Comparison of ENCODE assay signal across 14 mouse cellular contexts in the genomic region with DNA sequence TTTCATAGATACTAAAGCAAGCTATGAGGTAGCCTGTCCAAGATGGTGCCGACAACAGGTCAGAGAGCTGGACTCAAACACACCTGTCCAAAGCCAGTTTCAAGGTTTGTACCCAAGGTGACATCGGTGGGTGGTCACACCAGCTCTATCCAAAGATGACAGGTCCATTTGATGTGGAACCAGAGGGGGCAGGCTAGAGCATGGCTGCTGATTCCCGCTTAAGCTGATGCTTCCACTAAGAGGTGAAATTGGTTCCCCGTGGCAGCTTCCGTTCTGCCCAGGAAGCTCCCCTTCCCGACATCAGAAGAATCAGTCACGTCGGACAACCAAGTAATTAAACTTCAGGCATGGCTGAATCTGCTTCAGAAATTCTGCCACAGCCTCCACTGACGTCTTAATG. TPM values are rescaled to one million over a fixed set of nuclear protein-coding genes. Genes with fewer than 3 reads are reported as not detected.
DNase-seq lines count a peak whose midpoint lies in the region; TF ChIP-seq lines count a peak whose summit lies in the region.
"Had no signal": no experiment of that assay in that cellular context is flagged by ENCODE, and none has a peak within 500 bp of the region (broad histone marks: within the 10 kb centered on the region; RNA-seq: fewer than 3 reads in every experiment).

No protein-coding gene starts in this region.

- no peaks in the 10 kb centered on the region for H3K36me3 ChIP-seq in kidney, adult 2 months (ENCODE audit: control insufficient read depth, insufficient read depth, low read length)
- no peaks in the 10 kb centered on the region for H3K36me3 ChIP-seq in small intestine, adult 2 months (ENCODE audit: control insufficient read depth, insufficient read depth, low read length)
- H3K36me3 ChIP-seq: heart, embryonic 15.5 days; liver, embryonic 13.5 days; neural tube, embryonic 12.5 days had no signal

- no peak for TF ChIP-seq POLR2A in kidney, adult 2 months (IDR thresholded peaks at IDR 0.05; ENCODE audit: low read depth, low read length)
- no peak for TF ChIP-seq POLR2A in small intestine, adult 2 months (IDR thresholded peaks at IDR 0.05; ENCODE audit: low read depth, low read length)

- TF ChIP-seq CTCF in kidney, adult 2 months (conservative IDR thresholded peaks at IDR 0.05; ENCODE audit: insufficient read depth, insufficient read length, low read depth, low read length), result peak; percentile 33
- TF ChIP-seq CTCF in small intestine, adult 2 months (IDR thresholded peaks at IDR 0.05; ENCODE audit: extremely low read depth, insufficient read length, insufficient replicate concordance, low read depth, low read length), result peak; percentile 10; the same call in 1 of the 2 replicates

- no peak overlapping the region for H3K4me3 ChIP-seq in kidney, adult 2 months (ENCODE audit: insufficient read depth, low read depth, low read length)
- H3K4me3 ChIP-seq in small intestine, adult 2 months (ENCODE audit: low read depth, low read length), result no peak overlapping the region
- H3K4me3 ChIP-seq: heart, embryonic 15.5 days; liver, embryonic 13.5 days; neural tube, embryonic 12.5 days had no signal

- DNase-seq in cerebellum, postnatal 10 days, result peak; percentile 34 to 45
- DNase-seq in cerebellum, postnatal 4 days (ENCODE audit: low spot score in 2 of 2), result no peak
- DNase-seq in kidney, adult 2 months, result no peak
- DNase-seq in kidney, adult 9 months, result no peak
- DNase-seq in lung, postnatal 10 days, result peak; percentile 22
- DNase-seq in lung, postnatal 14 days, result no peak
- no peak for DNase-seq in c-Kit-positive CD71-positive TER-119-positive erythroid progenitor cells, embryonic 14.5 days (ENCODE audit: low spot score)
- DNase-seq: cerebellum, adult 18-20 months; liver, embryonic 13.5 days; right cerebral cortex, postnatal 25 days had no signal

- H3K27ac ChIP-seq in kidney, adult 2 months (ENCODE audit: insufficient read depth, low read depth, low read length), result no peak overlapping the region
- H3K27ac ChIP-seq in small intestine, adult 2 months (ENCODE audit: insufficient read depth, low read depth, low read length), result no peak overlapping the region
- H3K27ac ChIP-seq: heart, embryonic 15.5 days; liver, embryonic 13.5 days; neural tube, embryonic 12.5 days had no signal

- H3K4me1 ChIP-seq in kidney, adult 2 months (ENCODE audit: control insufficient read depth, insufficient read depth, low read length), result peaks cover 4% of the 10 kb centered on the region; the same call in 1 of the 2 replicates
- H3K4me1 ChIP-seq in small intestine, adult 2 months (ENCODE audit: control insufficient read depth, insufficient read depth, insufficient read length, low read length), result 0 out of 2 replicates have a peak, but pooled peaks cover 2% of the 10 kb centered on the region

- no peaks in the 10 kb centered on the region for H3K27me3 ChIP-seq in kidney, adult 2 months (replicated peaks; ENCODE audit: control insufficient read depth, insufficient read depth, low read length)
- H3K27me3 ChIP-seq in small intestine, adult 2 months (ENCODE audit: control insufficient read depth, insufficient read depth, low read length), result no peaks in the 10 kb centered on the region
- H3K27me3 ChIP-seq: heart, embryonic 15.5 days; liver, embryonic 13.5 days; neural tube, embryonic 12.5 days had no signal

- WGBS in kidney, adult 2 months, result 56% methylated on average over 9 of the region's 9 CpGs
- WGBS in small intestine, adult 2 months, result 73% methylated on average over 9 of the region's 9 CpGs

RNA-seq across cellular contexts. Expression of a gene that starts 5.4 kb away (rescaled TPM):
- polyA plus RNA-seq in kidney, adult 2 months (2012; rRNA removed), result 303 and 362 TPM in 2 replicates
- polyA plus RNA-seq in small intestine, adult 2 months (2012; rRNA removed), result 18.5 and 39.2 TPM in 2 replicates
- polyA plus RNA-seq: midbrain, embryonic 11.5 days; neural tube, embryonic 12.5 days had no signal

Comparison
In these comparisons a context has a peak if more than half of its experiments do, and no peak if none do; other contexts are left out.
1. DNase-seq: peak in cerebellum, postnatal 10 days (2 of 2) and lung, postnatal 10 days (single experiment); none in cerebellum, postnatal 4 days (0 of 2), kidney, adult 2 months (single experiment), kidney, adult 9 months (single experiment), lung, postnatal 14 days (single experiment) and c-Kit-positive CD71-positive TER-119-positive erythroid progenitor cells, embryonic 14.5 days (single experiment).